Mouse (Mus musculus) intestine, embryonic 14.5 days (tissue): ENCODE measurements around the gene Mtmr4. TPM values are rescaled to one million over a fixed set of nuclear protein-coding genes. Genes with fewer than 3 reads are reported as not detected.
A peak's percentile ranks its signal among the peaks of the same experiment; 100 is the strongest.

Source experiments
- ATAC-seq: fragments of 200-750 bp; cut with Nextera tagmentation; replicated peaks from 2 replicates; pipeline ENCODE4 v1.8.0; 2017; ENCODE audit warnings: low read depth, moderate number of reproducible peaks, moderate TSS enrichment, moderate library complexity; ENCODE audit not compliant: low FRiP score, low TSS enrichment
- DNase-seq: peaks from one replicate; pipeline ENCODE4 v3.0.0-alpha.2; 2018; ENCODE audit warnings: low spot score
- H3K27ac ChIP-seq: fragments of 300-500 bp; sonication (generic); 2 replicates; pipeline ENCODE4 v1.5.1; 2014; ENCODE audit warnings: low read depth, mild to moderate bottlenecking, control low read depth
- H3K27me3 ChIP-seq: fragments of 300-500 bp; sonication (generic); replicated peaks from 2 replicates; pipeline ENCODE4 v1.6.1; 2014; ENCODE audit warnings: low read length, control low read depth; ENCODE audit not compliant: control insufficient read depth, insufficient read depth
- H3K36me3 ChIP-seq: fragments of 300-500 bp; sonication (generic); 2 replicates; pipeline ENCODE4 v1.6.1; 2014; ENCODE audit warnings: low read length, control low read depth; ENCODE audit not compliant: control insufficient read depth, insufficient read depth
- H3K4me1 ChIP-seq: fragments of 300-500 bp; sonication (generic); replicated peaks from 2 replicates; pipeline ENCODE4 v1.6.1; 2014; ENCODE audit warnings: low read length, control low read depth, mixed read lengths; ENCODE audit not compliant: control insufficient read depth, insufficient read depth
- H3K4me2 ChIP-seq: fragments of 300-500 bp; sonication (generic); 2 replicates; pipeline ENCODE4 v1.6.1; 2014; ENCODE audit warnings: low read length
- H3K4me3 ChIP-seq: fragments of 300-500 bp; sonication (generic); 2 replicates; pipeline ENCODE4 v1.5.1; 2014; ENCODE audit warnings: low read depth, low read length, control low read depth, mixed read lengths
- H3K9ac ChIP-seq: fragments of 300-500 bp; sonication (generic); 2 replicates; pipeline ENCODE4 v1.6.1; 2014; ENCODE audit warnings: mild to moderate bottlenecking, low read length
- H3K9me3 ChIP-seq: fragments of 300-500 bp; sonication (generic); 2 replicates; pipeline ENCODE4 v1.6.1; 2016; ENCODE audit warnings: low read length, control low read depth; ENCODE audit not compliant: control insufficient read depth
- WGBS: fragments of 180-500 bp; shearing (Covaris S2); extraction: QIAGEN DNeasy Blood & Tissue Kit; methylation state at CpG from one replicate; pipeline ENCODE4 v1.1.7; 2014; 5-methylcytosine and 5-hydroxymethylcytosine counted together
- polyA plus RNA-seq: library from polyadenylated mRNA; unstranded; fragments of >200 nt; fragmentation: Nextera tagmentation; extraction: Ambion mirVana; gene quantifications from 2 replicates; pipeline ENCODE4 v1.2.1, GENCODE M21; 2014

The Mtmr4 gene
- polyA plus RNA-seq, 1 experiment from 2014 or later: 35.3 TPM

DNA sequence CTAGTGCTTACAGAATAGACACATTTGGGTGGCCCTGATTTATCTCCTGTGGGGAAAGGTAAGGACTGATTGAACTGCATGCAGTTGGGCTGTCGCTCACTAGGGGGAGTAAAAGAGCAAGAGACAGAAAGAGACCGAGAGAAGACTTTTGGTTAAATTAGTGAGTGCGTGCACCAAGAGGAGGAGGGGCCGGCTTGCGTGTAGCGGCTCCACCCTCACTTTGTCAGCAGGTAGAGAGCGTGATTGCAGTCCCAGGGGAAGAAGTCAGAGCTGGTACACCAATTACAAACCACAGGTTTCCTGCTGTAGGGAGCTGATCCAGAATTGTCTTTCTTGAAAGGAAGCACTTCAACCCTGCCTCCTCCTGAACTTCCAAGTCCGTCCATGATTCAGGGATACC lies 70.4 kb downstream of the Mtmr4 start, which contains the start of gene Rnf43:
Gene Rnf43 (plus strand): TSS at position 316 of the 400 bp plus-strand sequence.
- Histone ChIP-seq H3K27me3 (no peaks in the 10 kb centered on the region; the same call in 1 of the 2 replicates), H3K4me3 (peak within 1 kb of the TSS; percentile 38), H3K9me3 (no peaks in the 10 kb centered on the region), H3K36me3 (no peaks in the 10 kb centered on the region), H3K4me2 (peak within 1 kb of the TSS; percentile 47), H3K9ac (peak within 1 kb of the TSS; percentile 59), H3K4me1 (no peaks in the 10 kb centered on the region), H3K27ac (peak within 1 kb of the TSS; percentile 69)
- DNase-seq (peak; percentile 96), ATAC-seq (peak; percentile 93)
- WGBS: 0% methylated on average over 8 of the region's 8 CpGs

DNA sequence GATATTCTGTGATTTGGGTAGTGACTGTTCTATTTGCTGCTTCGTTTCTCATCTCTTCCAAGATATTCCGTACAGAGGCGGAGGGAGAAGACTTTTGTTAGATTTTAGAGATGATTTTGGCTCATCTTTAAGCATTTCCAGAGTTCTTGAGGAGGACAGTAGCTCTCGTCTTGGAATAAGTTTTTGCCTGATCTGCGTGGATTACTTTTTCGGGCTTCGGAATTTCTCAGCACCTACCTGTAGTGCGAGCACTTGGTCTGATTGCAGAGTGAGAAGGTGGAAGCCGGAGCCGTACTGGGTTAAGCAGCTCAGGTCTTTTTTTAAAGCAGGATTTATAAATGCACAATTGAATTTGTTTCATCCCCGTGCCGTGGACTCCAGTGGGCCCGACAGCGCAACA lies 70.9 kb downstream of the Mtmr4 start:
- Histone ChIP-seq H3K4me2 (peak overlapping the region; percentile 47), H3K9me3 (no peaks in the 10 kb centered on the region), H3K27me3 (no peaks in the 10 kb centered on the region; the same call in 1 of the 2 replicates), H3K36me3 (no peaks in the 10 kb centered on the region), H3K4me1 (no peaks in the 10 kb centered on the region), H3K9ac (peak overlapping the region; percentile 59), H3K27ac (peak overlapping the region; percentile 69), H3K4me3 (peak overlapping the region; percentile 38)
- DNase-seq: no peak
- ATAC-seq: 0 out of 2 replicates have a peak, but pooled peaks have one; percentile 36
- WGBS: 12% methylated on average over 14 of the region's 14 CpGs

DNA sequence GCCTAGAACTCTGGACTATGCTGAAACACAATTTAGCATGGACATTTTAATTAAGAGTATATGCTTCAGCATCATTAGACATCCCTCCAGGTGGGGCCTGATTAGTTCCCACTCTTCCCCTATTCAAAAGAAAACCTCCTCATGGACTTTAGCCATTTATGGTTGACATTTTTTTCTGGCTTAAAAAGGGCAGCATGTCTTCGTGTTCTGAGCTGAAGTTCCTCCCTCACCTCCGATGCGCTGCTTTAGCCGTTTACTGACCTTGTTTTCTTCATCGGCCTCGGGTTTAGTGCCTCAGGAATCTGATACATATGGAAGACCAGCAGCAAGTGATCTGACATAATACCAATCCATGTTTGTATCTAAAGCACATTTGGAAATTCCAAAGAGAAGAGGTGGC lies 72.0 kb downstream of the Mtmr4 start:
- H3K27me3 ChIP-seq: no peaks in the 10 kb centered on the region; the same call in 1 of the 2 replicates
- H3K9ac ChIP-seq: peak overlapping the region; percentile 59
- ATAC-seq (no peak), DNase-seq (no peak)
- H3K27ac ChIP-seq: no peak overlapping the region
- H3K4me1 ChIP-seq: no peaks in the 10 kb centered on the region
- WGBS: 49% methylated on average over 6 of the region's 6 CpGs
- H3K4me2 ChIP-seq: peak overlapping the region; percentile 47
- H3K9me3 ChIP-seq: no peaks in the 10 kb centered on the region
- H3K4me3 ChIP-seq: peak overlapping the region; percentile 38
- H3K36me3 ChIP-seq: no peaks in the 10 kb centered on the region

DNA sequence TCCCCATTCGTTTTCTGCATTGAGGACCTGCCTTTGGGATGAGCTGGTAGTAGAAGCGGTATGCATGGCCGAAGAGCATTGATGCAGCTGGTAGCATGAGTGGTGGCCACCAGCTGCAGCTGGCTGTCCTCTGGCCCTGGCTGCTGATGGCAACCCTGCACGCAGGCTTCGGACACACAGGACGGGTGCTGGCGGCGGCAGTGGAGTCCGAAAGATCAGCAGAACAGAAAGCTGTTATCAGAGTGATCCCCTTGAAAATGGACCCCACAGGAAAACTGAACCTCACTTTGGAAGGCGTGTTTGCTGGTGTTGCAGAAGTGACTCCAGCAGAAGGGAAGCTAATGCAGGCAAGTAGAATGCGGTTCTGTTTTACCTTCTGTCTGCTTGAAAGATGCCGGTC lies 72.6 kb downstream of the Mtmr4 start:
- WGBS: 70% methylated on average over 12 of the region's 12 CpGs
- Histone ChIP-seq H3K36me3 (no peaks in the 10 kb centered on the region), H3K27me3 (no peaks in the 10 kb centered on the region; the same call in 1 of the 2 replicates), H3K4me2 (peak overlapping the region; percentile 47), H3K4me1 (no peaks in the 10 kb centered on the region), H3K9me3 (no peaks in the 10 kb centered on the region), H3K4me3 (peak overlapping the region; percentile 38), H3K27ac (0 out of 2 replicates have a peak overlapping the region, but pooled peaks have one; percentile 7), H3K9ac (peak overlapping the region; percentile 59)
- ATAC-seq (no peak), DNase-seq (peak; percentile 71)

DNA sequence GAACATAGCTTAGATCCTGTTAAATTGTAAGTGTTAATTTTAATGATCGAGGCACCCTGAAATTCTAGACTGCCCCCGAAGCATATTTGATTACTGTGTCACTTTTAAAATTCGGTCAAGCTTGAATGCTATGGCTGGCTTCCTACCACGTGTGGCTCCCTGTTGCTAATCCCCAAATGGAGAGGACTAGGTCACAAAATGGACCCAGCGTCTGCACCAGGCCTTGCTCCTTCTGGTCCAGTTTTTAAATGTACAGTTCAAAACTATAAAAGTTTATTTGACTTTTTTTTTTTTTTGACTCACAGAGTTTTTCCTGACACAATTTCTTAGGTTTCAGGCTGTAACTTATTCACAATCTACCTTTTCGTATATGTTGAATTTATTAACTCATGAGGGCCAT lies 73.3 kb downstream of the Mtmr4 start:
- DNase-seq: no peak
- Histone ChIP-seq H3K4me3 (peak overlapping the region; percentile 31), H3K27me3 (no peaks in the 10 kb centered on the region; the same call in 1 of the 2 replicates), H3K27ac (no peak overlapping the region), H3K4me1 (no peaks in the 10 kb centered on the region), H3K36me3 (no peaks in the 10 kb centered on the region), H3K9ac (peak overlapping the region; percentile 39), H3K4me2 (peak overlapping the region; percentile 35), H3K9me3 (no peaks in the 10 kb centered on the region)
- WGBS: 67% methylated on average over 6 of the region's 6 CpGs
- no peak for ATAC-seq

DNA sequence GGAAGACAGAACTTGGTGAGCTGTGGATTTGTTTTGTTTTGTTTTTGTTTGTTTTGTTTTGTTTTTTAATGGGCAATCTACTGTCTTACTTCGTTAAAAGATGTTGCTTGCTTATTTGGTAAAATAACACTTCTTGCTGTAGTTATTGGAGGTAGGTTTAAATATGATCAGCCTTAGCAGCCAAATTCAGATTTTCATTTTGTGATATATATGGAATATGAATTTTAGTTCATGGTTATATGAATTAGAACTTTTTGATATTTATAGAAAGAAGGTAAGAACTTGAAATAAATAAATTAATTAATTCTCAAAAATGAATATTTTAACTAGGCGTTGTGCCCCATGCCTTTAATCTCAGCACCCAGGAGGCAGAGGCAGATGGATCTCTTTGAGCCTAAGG lies 73.7 kb downstream of the Mtmr4 start:
- H3K9ac ChIP-seq: peak overlapping the region; percentile 39
- no peak overlapping the region for H3K27ac ChIP-seq
- no peaks in the 10 kb centered on the region for H3K4me1 ChIP-seq
- H3K36me3 ChIP-seq: no peaks in the 10 kb centered on the region
- peak overlapping the region; percentile 35 for H3K4me2 ChIP-seq
- no peaks in the 10 kb centered on the region; the same call in 1 of the 2 replicates for H3K27me3 ChIP-seq
- ATAC-seq (no peak), DNase-seq (no peak)
- 61% methylated on average over 2 of the region's 2 CpGs for WGBS
- peak overlapping the region; percentile 31 for H3K4me3 ChIP-seq
- no peaks in the 10 kb centered on the region for H3K9me3 ChIP-seq

Other genes with a start within 250 kb of the Mtmr4 start
- gene Ppm1e, start 233.1 kb upstream of the Mtmr4 start, polyA plus RNA-seq: 3.4 and 3.8 TPM in 2 replicates
- 6.8 and 8.1 TPM in 2 replicates for gene Rad51c, start 187.2 kb upstream of the Mtmr4 start, polyA plus RNA-seq
- gene Tex14, start 187.1 kb upstream of the Mtmr4 start, polyA plus RNA-seq: 0.65 and 1.4 TPM in 2 replicates
- not detected in 2 replicates for gene Gm11492, start 25.5 kb upstream of the Mtmr4 start, polyA plus RNA-seq
- gene Sept4, start 23.3 kb upstream of the Mtmr4 start, polyA plus RNA-seq: 17.2 and 19.5 TPM in 2 replicates
- 0.23 and 0.38 TPM in 2 replicates for gene Hsf5, start 25.0 kb downstream of the Mtmr4 start, polyA plus RNA-seq
- gene Rnf43, start 70.6 kb downstream of the Mtmr4 start, polyA plus RNA-seq: 18.9 and 22.2 TPM in 2 replicates
- 146 and 151 TPM in 2 replicates for gene Supt4a, start 145.4 kb downstream of the Mtmr4 start, polyA plus RNA-seq
- 2.5 and 3.7 TPM in 2 replicates for gene Tspoap1, start 168.4 kb downstream of the Mtmr4 start, polyA plus RNA-seq
- 1.7 TPM in 2 replicates for gene Mpo, start 201.4 kb downstream of the Mtmr4 start, polyA plus RNA-seq
- 0.08 TPM in 1 of 2 replicates, not detected in the other for gene Lpo, start 236.1 kb downstream of the Mtmr4 start, polyA plus RNA-seq